Mouse (Mus musculus) lung, postnatal 10 days (tissue): ENCODE results near the gene Wfdc10.

Experiments
- DNase-seq: peaks from one replicate; pipeline ENCODE4 v3.0.0; 2021

The Wfdc10 gene

GRCm38 (mm10) chr2:164704235-164704634 lies 48.4 kb downstream of the Wfdc10 start:
- no peak for DNase-seq

- DNase-seq: no peak
Measured at GRCm38 (mm10) chr2:164705328-164705727, 49.5 kb downstream of the Wfdc10 start.

DNA sequence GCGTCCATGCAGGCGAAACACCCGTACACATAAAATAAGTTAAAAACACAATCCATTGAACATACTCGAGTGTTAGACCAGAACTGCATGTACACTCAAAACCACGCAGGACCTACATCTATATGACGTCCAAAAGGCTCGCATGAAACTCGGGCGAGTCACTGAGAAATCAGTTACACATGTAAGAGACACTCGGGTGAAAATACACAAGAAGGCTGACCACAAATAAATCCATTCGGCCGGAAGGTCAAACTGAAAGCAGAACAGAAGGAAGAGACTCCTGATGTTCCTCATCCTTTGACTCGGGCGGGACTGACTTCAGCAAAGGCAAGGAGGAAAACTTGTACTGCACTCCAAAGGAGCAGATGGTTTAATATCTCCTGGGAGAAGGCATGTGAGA lies 50.1 kb downstream of the Wfdc10 start:
- no peak for DNase-seq
